Mouse (Mus musculus): ENCODE data around the gene Mab21l2.

DNA sequence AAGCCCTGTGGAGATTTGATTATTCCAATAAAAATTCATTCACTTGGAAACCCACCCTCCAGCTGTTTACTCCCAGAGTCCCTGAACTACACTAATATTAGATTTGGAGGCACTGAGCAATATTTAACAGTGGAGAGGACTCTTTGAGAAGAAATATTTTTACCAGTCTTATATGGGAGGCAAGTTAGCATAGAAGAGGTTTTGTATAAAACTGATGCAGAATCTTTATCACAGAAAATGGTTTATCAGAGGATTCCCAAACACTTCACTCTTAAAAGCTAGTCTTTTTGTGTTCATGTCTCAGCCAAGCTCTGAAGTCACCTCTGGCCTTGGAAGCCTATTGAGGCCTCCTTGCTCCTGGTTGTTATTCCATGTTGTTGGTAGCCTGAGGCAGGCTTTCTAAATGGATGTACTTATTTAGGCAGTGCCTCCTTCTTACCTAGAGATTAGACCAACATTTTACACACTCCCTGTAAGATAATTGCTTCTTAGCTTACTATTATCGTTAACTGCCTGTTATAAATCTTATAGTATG lies 6.5 kb downstream of the Mab21l2 start:
- TF ChIP-seq POLR2A (IDR thresholded peaks at IDR 0.05; ENCODE audit: extremely low read depth, insufficient read depth, low read length) (no peak), CTCF (IDR thresholded peaks at IDR 0.05; ENCODE audit: low read depth, low read length) (no peak)
